Mouse (Mus musculus) heart, embryonic 12.5 days (tissue): Measurements from ENCODE around the gene Rnf121. TPM values are rescaled to one million over a fixed set of nuclear protein-coding genes. Genes with fewer than 3 reads are reported as not detected.

Source experiments
- ATAC-seq: fragments of 200-750 bp; cut with Nextera tagmentation; 2 replicates; pipeline ENCODE4 v1.8.0; 2017; ENCODE audit warnings: moderate TSS enrichment, moderate library complexity; ENCODE audit not compliant: insufficient number of reproducible peaks, low FRiP score
- H3K27ac ChIP-seq: fragments of 300-500 bp; sonication (generic); 2 replicates; pipeline ENCODE4 v1.5.1; 2016; ENCODE audit warnings: mild to moderate bottlenecking, moderate library complexity; ENCODE audit not compliant: poor library complexity, severe bottlenecking
- H3K27me3 ChIP-seq: fragments of 300-500 bp; sonication (generic); replicated peaks from 2 replicates; pipeline ENCODE4 v1.6.1; 2016; ENCODE audit warnings: mild to moderate bottlenecking, moderate library complexity
- H3K36me3 ChIP-seq: fragments of 300-500 bp; sonication (generic); 2 replicates; pipeline ENCODE4 v1.6.1; 2016; ENCODE audit warnings: mild to moderate bottlenecking, moderate library complexity
- H3K4me1 ChIP-seq: fragments of 300-500 bp; sonication (generic); replicated peaks from 2 replicates; pipeline ENCODE4 v1.6.1; 2016; ENCODE audit warnings: mild to moderate bottlenecking
- H3K4me2 ChIP-seq: fragments of 300-500 bp; sonication (generic); 2 replicates; pipeline ENCODE4 v1.6.1; 2016; ENCODE audit warnings: mild to moderate bottlenecking, moderate library complexity
- H3K4me3 ChIP-seq: fragments of 300-500 bp; sonication (generic); 2 replicates; pipeline ENCODE4 v1.5.1; 2016; ENCODE audit warnings: mild to moderate bottlenecking
- H3K9ac ChIP-seq: fragments of 300-500 bp; sonication (generic); 2 replicates; pipeline ENCODE4 v1.6.1; 2016; ENCODE audit warnings: mild to moderate bottlenecking, moderate library complexity
- H3K9me3 ChIP-seq: fragments of 300-500 bp; sonication (generic); replicated peaks from 2 replicates; pipeline ENCODE4 v1.6.1; 2016; ENCODE audit warnings: mild to moderate bottlenecking, moderate library complexity
- WGBS: fragments of 180-500 bp; shearing (Covaris S2); methylation state at CpG from one replicate; pipeline ENCODE4 v1.1.7; 2016; 5-methylcytosine and 5-hydroxymethylcytosine counted together
- polyA plus RNA-seq: library from polyadenylated mRNA; unstranded; fragments of >200 nt; fragmentation: Nextera tagmentation; extraction: Ambion mirVana; gene quantifications from 2 replicates; pipeline ENCODE4 v1.2.1, GENCODE M21; 2016

Gene Rnf121
- polyA plus RNA-seq, 1 experiment from 2014 or later = 21.3 TPM

- Histone ChIP-seq H3K4me1 (peaks cover 7% of the 10 kb centered on the region), H3K27me3 (no peaks in the 10 kb centered on the region), H3K9ac (no peak within 1 kb of the TSS), H3K4me2 (no peak within 1 kb of the TSS), H3K27ac (peak within 1 kb of the TSS; percentile 26; the same call in 1 of the 2 replicates), H3K4me3 (no peak within 1 kb of the TSS), H3K36me3 (peaks cover 92% of the 10 kb centered on the region), H3K9me3 (no peaks in the 10 kb centered on the region)
- ATAC-seq = no peak
- 88% methylated on average over 3 of the region's 3 CpGs for WGBS
These were observed 46.7 kb downstream of the Rnf121 start, which contains the start of gene Il18bp for GRCm38 (mm10) chr7:102018590-102018989. TSS of gene Il18bp (minus strand) at chr7:102018690.

- Histone ChIP-seq H3K27ac (peak overlapping the region; percentile 26; the same call in 1 of the 2 replicates), H3K4me1 (peaks cover 8% of the 10 kb centered on the region), H3K9me3 (no peaks in the 10 kb centered on the region), H3K27me3 (no peaks in the 10 kb centered on the region), H3K36me3 (peaks cover 92% of the 10 kb centered on the region), H3K9ac (no peak overlapping the region), H3K4me2 (no peak overlapping the region), H3K4me3 (no peak overlapping the region)
- no peak for ATAC-seq
- WGBS = 72% methylated on average over 7 of the region's 7 CpGs
These were observed 47.2 kb downstream of the Rnf121 start for GRCm38 (mm10) chr7:102018034-102018433.

- Histone ChIP-seq H3K9ac (no peak overlapping the region), H3K4me1 (peaks cover 14% of the 10 kb centered on the region), H3K4me2 (no peak overlapping the region), H3K9me3 (no peaks in the 10 kb centered on the region), H3K4me3 (no peak overlapping the region), H3K27me3 (no peaks in the 10 kb centered on the region), H3K27ac (peak overlapping the region; percentile 26; the same call in 1 of the 2 replicates), H3K36me3 (peaks cover 92% of the 10 kb centered on the region)
- WGBS = 77% methylated on average over 5 of the region's 5 CpGs
- no peak for ATAC-seq
These were observed 47.8 kb downstream of the Rnf121 start for GRCm38 (mm10) chr7:102017452-102017851.

GRCm38 (mm10) chr7:102016936-102017335, 48.3 kb downstream of the Rnf121 start:
- Histone ChIP-seq H3K9me3 (no peaks in the 10 kb centered on the region), H3K4me2 (no peak overlapping the region), H3K9ac (no peak overlapping the region), H3K27ac (no peak overlapping the region), H3K4me3 (no peak overlapping the region), H3K36me3 (peaks cover 92% of the 10 kb centered on the region), H3K4me1 (peaks cover 14% of the 10 kb centered on the region), H3K27me3 (no peaks in the 10 kb centered on the region)
- ATAC-seq = no peak
- WGBS = 82% methylated on average over 4 of the region's 4 CpGs

- Histone ChIP-seq H3K9me3 (no peaks in the 10 kb centered on the region), H3K4me3 (no peak overlapping the region), H3K27ac (no peak overlapping the region), H3K4me2 (no peak overlapping the region), H3K9ac (no peak overlapping the region), H3K4me1 (peaks cover 14% of the 10 kb centered on the region), H3K36me3 (peaks cover 95% of the 10 kb centered on the region), H3K27me3 (no peaks in the 10 kb centered on the region)
- ATAC-seq = no peak
- 89% methylated on average over 2 of the region's 2 CpGs for WGBS
These were observed 50.3 kb downstream of the Rnf121 start for GRCm38 (mm10) chr7:102014995-102015394.

- Histone ChIP-seq H3K4me3 (no peak overlapping the region), H3K4me1 (peaks cover 14% of the 10 kb centered on the region), H3K4me2 (no peak overlapping the region), H3K9ac (no peak overlapping the region), H3K27ac (no peak overlapping the region), H3K27me3 (no peaks in the 10 kb centered on the region), H3K36me3 (peaks cover 98% of the 10 kb centered on the region), H3K9me3 (no peaks in the 10 kb centered on the region)
- ATAC-seq = no peak
- WGBS = 90% methylated on average over 8 of the region's 8 CpGs
These were observed 51.9 kb downstream of the Rnf121 start for GRCm38 (mm10) chr7:102013416-102013815.

- WGBS = 93% methylated on average over 9 of the region's 9 CpGs
- no peak overlapping the region for H3K27ac ChIP-seq
- no peak overlapping the region for H3K9ac ChIP-seq
- H3K27me3 ChIP-seq = no peaks in the 10 kb centered on the region
- H3K4me3 ChIP-seq = no peak overlapping the region
- peaks cover 7% of the 10 kb centered on the region; the same call in 1 of the 2 replicates for H3K4me1 ChIP-seq
- no peak overlapping the region for H3K4me2 ChIP-seq
- peaks cover 99% of the 10 kb centered on the region for H3K36me3 ChIP-seq
- H3K9me3 ChIP-seq = no peaks in the 10 kb centered on the region
- ATAC-seq = no peak
These were observed 53.4 kb downstream of the Rnf121 start for GRCm38 (mm10) chr7:102011855-102012254.

GRCm38 (mm10) chr7:102006520-102006919, 58.7 kb downstream of the Rnf121 start:
- H3K4me3 ChIP-seq = no peak overlapping the region
- H3K4me1 ChIP-seq = no peaks in the 10 kb centered on the region
- no peak for ATAC-seq
- H3K27me3 ChIP-seq = no peaks in the 10 kb centered on the region
- peaks cover 86% of the 10 kb centered on the region for H3K36me3 ChIP-seq
- WGBS = 74% methylated on average over 1 of the region's 1 CpGs
- H3K9me3 ChIP-seq = no peaks in the 10 kb centered on the region
- H3K27ac ChIP-seq = no peak overlapping the region
- no peak overlapping the region for H3K9ac ChIP-seq
- no peak overlapping the region for H3K4me2 ChIP-seq

GRCm38 (mm10) chr7:102000921-102001630, 64.2 kb downstream of the Rnf121 start:
- WGBS = 88% methylated on average over 26 of the region's 26 CpGs
- ATAC-seq = no peak
- no peak overlapping the region for H3K27ac ChIP-seq
- no peak overlapping the region for H3K4me3 ChIP-seq
- peaks cover 86% of the 10 kb centered on the region for H3K36me3 ChIP-seq
- no peak overlapping the region for H3K9ac ChIP-seq
- no peaks in the 10 kb centered on the region; the same call in 1 of the 2 replicates for H3K4me1 ChIP-seq
- H3K27me3 ChIP-seq = no peaks in the 10 kb centered on the region
- H3K9me3 ChIP-seq = no peaks in the 10 kb centered on the region
- H3K4me2 ChIP-seq = no peak overlapping the region

GRCm38 (mm10) chr7:102000296-102000695, 65.0 kb downstream of the Rnf121 start:
- ATAC-seq = no peak
- Histone ChIP-seq H3K27ac (no peak overlapping the region), H3K4me3 (no peak overlapping the region), H3K4me1 (no peaks in the 10 kb centered on the region; the same call in 1 of the 2 replicates), H3K36me3 (peaks cover 86% of the 10 kb centered on the region), H3K27me3 (no peaks in the 10 kb centered on the region), H3K9me3 (no peaks in the 10 kb centered on the region), H3K4me2 (no peak overlapping the region), H3K9ac (no peak overlapping the region)
- WGBS = 91% methylated on average over 8 of the region's 8 CpGs

- ATAC-seq = no peak
- Histone ChIP-seq H3K4me1 (no peaks in the 10 kb centered on the region; the same call in 1 of the 2 replicates), H3K9ac (no peak overlapping the region), H3K4me2 (no peak overlapping the region), H3K27me3 (no peaks in the 10 kb centered on the region), H3K36me3 (peaks cover 88% of the 10 kb centered on the region), H3K27ac (no peak overlapping the region), H3K4me3 (no peak overlapping the region), H3K9me3 (no peaks in the 10 kb centered on the region)
- 90% methylated on average over 15 of the region's 15 CpGs for WGBS
These were observed 65.7 kb downstream of the Rnf121 start for GRCm38 (mm10) chr7:101999461-102000151.
